Mouse (Mus musculus) 3T3-L1 (cell line): Measurements from ENCODE around the gene Cdx4.
A peak's percentile ranks its signal among the peaks of the same experiment; 100 is the strongest.

ENCODE experiments used
- DNase-seq: peaks from one replicate; pipeline ENCODE4 v3.0.0-alpha.2; 2015; ENCODE audit warnings: low read depth, low spot score

Cdx4 gene

GRCm38 (mm10) chrX:103321146-103321545 is at the start of gene Cdx4:
Gene Cdx4 (plus strand): TSS chrX:103321398.
- DNase-seq = no peak

DNA sequence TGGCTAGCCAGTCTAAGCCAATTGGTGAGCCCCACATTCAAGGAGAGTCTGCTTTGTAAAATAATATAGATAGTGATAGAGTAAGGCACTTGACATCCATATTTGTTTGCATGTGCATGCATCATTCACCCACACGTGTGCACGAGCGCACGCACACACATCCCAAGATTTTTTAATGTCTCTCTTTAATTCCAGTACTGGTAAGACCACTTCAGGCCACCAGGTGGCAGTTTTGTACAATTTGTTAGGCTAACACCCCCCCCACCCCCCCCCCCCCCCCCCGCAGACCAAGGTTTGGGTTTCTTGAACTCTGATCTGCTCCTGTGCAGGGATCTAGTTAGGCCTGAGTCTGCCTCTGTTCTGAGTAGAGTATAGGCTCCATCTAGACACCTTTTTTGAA is 46.9 kb upstream of the Cdx4 start:
- peak; percentile 48 for DNase-seq

GRCm38 (mm10) chrX:103286899-103287722 is 34.1 kb upstream of the Cdx4 start:
- no peak for DNase-seq

- DNase-seq = no peak
Observed at GRCm38 (mm10) chrX:103287846-103288377, 33.3 kb upstream of the Cdx4 start.

DNA sequence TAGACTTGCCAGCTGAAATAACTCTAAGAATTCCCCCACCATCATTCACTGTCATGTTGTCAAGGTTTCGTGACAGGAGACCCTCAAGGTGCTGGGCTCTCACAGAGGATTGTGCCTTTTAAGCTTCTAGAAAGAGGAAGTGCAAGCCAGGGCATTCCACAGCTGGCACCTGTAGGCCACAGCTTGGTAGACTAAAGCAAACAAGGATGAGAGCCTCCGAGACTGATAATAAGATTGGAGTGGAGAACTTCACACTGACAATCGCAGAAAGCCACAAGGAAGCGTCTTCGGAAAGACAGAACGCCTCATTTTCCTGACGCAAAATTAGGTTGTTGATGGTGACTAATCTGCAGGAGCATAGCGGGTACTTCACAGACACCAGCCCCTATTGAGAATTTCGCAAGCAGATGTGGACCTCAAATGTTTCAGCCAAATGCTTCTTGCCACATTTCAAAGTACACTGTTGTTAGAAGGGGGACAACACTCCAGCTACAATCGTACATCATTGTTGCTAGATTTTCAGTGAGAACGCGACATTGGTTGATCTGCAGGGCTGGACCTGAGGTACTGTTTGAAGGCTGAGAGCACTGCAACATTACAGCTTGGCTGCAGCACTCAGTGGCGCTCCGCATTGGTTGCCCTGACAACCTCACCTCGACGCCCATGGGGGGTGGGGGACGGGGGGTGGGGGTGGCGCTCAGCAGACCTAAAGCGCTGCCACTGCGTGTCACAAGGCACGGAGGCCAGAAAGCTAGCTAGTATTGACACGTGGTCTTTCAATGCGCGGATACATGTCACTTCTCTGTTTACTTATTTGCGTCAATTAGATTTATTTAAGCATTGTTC is 32.5 kb upstream of the Cdx4 start:
- DNase-seq = no peak

DNA sequence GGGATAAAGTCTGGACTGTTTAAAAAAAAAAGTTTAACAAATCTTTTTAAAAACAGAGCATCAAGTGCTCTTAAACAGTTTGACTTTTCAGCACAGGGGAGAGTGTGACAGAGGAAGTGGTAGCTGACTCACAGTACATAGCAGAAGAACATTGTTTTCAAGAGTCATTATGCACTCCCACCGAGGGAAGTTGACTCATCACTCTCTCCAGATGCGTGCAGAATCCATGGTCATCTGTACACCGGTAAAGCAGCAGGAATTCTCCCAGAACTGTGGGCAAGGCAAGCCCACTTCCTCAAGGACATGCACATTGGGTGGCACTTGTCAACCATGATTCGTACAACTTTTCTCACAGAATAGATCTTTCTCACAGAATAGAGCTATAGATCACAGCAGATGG is 22.3 kb upstream of the Cdx4 start:
- peak; percentile 89 for DNase-seq

- no peak for DNase-seq
Observed at GRCm38 (mm10) chrX:103308262-103308661, 12.9 kb upstream of the Cdx4 start.

- DNase-seq = no peak
Observed at GRCm38 (mm10) chrX:103311723-103312122, 9.5 kb upstream of the Cdx4 start.

- DNase-seq = no peak
Observed at GRCm38 (mm10) chrX:103314146-103314545, 7.1 kb upstream of the Cdx4 start.

DNA sequence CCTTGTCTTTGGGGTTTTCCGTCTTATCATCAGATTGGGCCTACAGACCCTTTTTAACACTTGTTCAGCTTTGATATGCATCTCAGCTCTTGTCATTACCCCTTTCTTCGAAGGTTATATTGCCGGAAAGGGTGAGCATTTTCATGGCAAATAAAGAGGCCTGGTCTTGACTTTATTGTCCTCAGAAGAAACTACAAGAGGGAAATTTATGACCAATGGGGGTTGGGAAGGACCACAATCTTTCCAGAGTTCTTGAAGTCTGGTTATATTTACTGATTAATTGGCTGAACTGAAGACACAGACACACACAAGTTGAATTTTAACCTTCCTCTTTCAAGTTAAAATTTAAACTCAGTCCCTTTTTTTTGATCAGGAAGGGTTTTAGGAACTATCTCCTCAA is 4.7 kb downstream of the Cdx4 start:
- DNase-seq = no peak

GRCm38 (mm10) chrX:103329386-103329785 is 8.2 kb downstream of the Cdx4 start:
- DNase-seq = no peak

DNA sequence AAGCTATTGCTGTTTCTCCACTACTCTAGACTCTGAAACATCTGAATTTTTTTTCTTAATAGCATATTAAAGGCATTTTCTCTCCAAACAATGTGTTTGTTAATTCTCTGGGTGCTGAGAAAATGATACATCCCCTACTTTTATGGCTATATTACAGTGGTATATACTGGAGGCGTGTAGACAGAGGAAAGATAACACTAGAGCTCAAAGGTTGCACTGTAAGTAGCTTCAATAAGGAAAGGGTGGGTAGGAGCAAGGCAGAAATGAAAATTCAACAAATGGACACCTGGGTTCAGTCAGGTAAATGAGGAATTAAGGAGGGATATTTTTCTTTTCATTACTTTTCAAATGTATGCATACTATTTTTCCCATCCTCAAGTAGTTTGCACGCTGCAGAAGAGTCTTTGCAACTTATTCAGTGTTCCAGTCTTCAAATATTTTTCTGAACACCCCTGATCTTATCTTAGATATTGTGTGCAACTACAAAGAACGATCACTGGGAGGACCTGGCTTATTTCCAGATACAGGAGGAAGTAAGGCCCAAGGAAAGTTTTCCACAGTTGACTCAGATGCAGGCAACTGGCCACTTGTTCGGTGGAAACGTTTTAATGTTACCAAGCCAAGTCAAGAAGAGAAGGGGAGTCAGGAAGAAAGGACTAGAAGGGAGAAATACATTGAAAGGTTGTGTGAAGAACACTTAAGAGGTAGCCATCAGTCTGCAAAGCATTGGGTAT is 10.1 kb downstream of the Cdx4 start:
- peak; percentile 6 for DNase-seq

DNA sequence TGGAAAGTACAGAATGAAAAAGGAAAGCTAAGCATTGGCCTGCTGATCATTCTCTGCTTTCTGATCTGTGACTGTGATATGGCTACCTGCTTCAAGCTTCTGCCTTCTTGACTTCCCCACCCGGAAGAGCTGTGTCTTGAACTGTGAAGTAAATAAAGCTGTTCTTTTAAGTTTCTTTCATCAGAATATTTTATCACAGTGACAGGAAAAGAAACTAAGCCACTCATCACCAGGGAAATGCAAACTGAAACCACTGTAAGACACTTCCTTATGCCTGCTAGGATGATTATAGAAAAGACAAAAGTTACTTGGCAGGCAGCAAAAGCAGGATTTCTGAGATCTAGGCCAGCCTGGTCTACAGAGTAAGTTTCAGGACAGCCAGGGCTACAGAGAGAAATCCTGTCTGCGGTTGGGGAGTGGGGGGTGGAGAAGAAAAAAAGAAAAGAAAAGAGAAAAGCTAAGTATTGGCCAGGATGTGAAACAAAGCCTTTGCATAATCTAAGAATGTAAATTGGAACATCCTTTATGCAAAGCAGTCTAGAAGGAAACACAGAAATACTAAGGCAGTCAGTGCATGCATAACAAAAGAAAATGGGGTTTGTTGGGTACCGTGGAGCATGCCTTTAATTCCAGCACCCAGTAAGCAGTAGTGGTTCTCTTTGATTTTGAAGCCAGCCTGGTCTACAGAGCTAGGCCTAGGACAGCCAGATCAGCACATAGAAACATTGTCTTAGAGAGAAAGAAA is 20.3 kb downstream of the Cdx4 start:
- no peak for DNase-seq

- no peak for DNase-seq
Observed at GRCm38 (mm10) chrX:103355784-103356183, 34.6 kb downstream of the Cdx4 start.

- peak; percentile 59 for DNase-seq
Observed at GRCm38 (mm10) chrX:103356287-103356686, 35.1 kb downstream of the Cdx4 start, which contains the start of gene Chic1. Gene Chic1 (plus strand): TSS chrX:103356476.

DNA sequence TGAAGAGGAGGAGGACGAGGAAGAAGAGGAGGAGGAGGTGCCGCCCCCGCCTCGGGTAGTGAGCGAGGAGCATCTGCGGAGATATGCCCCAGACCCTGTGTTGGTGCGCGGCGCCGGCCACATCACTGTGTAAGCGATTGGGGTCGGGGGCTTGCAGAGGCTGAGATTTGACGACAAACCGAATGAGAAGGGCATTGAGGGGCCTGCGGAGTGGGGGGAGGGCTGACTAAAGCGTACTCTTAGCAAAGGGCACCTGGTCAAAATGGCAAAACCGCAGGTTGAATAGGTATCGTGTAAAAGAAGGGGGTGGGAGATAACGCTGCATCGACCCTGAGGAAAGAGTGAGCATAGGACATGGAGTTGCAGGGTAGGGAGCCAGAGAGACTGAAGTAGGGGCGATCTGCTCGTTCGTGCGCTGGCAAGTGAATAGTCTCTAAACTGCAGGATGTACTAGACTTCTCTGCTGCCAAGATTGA is 35.6 kb downstream of the Cdx4 start:
- peak; percentile 17 for DNase-seq

DNA sequence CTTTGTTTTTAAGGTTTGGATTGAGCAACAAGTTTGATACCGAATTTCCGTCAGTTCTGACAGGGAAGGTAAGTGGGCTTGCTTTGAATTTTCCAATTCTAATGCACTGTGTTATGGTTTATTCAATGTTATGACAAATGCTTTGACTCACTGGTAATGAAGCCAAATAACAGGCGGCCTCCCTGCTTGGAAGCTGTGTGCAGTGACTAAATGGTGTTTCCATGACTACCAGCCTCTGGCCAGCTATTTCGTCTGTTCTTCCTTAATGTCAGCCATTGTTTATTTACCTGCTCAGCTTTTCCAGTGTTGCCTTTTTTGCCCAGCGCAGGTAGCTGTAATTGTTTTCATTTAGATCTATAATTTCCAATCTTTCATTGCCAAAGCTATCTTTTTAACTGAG is 45.0 kb downstream of the Cdx4 start:
- peak; percentile 87 for DNase-seq

DNA sequence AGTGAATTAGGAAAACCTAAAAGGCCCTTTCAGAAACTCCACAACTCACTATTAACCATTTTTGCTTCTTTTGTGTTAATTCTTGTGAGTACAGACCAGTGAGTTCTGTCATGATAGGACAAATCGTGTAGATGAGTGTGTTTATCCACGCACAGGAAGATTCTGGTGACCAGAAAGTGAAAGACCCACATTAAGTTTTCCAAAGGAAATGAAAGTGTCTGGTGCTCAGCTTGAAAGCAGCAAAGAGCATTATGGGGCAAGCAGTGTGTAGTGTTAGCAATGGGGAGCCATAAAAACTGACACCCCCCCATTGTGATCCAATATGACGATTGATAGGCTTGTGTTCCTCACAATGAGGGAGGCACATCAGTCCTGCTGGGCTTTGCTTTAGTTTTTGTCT is 47.5 kb downstream of the Cdx4 start:
- DNase-seq = no peak

- peak; percentile 73 for DNase-seq
Observed at GRCm38 (mm10) chrX:103371221-103371620, 50.0 kb downstream of the Cdx4 start.

GRCm38 (mm10) chrX:103371627-103372026 is 50.4 kb downstream of the Cdx4 start:
- peak; percentile 68 for DNase-seq

DNA sequence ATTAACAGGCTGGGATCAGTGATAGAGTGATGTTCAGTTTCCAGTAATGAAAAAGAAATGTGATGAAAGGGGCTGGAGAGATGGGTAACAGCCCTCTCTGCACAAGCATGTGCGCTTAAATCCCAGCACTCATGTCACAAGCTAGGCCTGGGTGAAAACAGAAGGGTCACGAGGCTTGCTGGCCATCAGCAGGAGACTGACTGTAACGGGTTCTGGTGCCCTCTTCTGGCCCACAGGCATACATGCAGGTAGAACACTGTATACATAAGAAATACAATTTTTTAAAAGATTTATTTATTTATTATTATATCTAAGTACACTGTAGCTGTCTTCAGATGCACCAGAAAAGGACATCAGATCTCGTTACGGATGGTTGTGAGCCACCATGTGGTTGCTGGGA is 53.1 kb downstream of the Cdx4 start:
- DNase-seq = peak; percentile 57
